Mouse (Mus musculus): ENCODE measurements around the gene Gm6871. TPM values are rescaled to one million over a fixed set of nuclear protein-coding genes. Genes with fewer than 3 reads are reported as not detected.

Gene Gm6871
- 0.29 TPM for polyA plus RNA-seq (2017; shearing (Covaris generic))

DNA sequence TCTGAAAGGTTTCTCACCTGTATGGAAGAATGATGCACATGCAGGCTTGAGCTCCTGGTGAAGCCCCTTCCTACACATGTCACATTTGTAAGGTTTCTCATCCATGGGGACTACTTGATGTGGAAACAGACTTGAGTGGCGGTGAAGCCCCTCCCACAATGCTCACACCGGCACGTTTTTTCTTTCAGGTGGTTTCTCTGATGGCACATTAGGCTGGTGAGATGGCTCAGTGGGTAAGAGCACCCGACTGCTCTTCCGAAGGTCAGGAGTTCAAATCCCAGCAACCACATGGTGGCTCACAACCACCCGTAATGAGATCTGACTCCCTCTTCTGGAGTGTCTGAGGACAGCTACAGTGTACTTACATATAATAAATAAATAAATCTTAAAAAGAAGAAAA, at the start of gene Gm6871:
Gm6871 (minus strand) TSS at position 101 of the 400 bp plus-strand sequence.

GRCm38 (mm10) chr7:41599034-41599813, 25.8 kb upstream of the Gm6871 start, which contains the start of gene 2610021A01Rik:
Gene 2610021A01Rik (plus strand): TSS chr7:41599230.

DNA sequence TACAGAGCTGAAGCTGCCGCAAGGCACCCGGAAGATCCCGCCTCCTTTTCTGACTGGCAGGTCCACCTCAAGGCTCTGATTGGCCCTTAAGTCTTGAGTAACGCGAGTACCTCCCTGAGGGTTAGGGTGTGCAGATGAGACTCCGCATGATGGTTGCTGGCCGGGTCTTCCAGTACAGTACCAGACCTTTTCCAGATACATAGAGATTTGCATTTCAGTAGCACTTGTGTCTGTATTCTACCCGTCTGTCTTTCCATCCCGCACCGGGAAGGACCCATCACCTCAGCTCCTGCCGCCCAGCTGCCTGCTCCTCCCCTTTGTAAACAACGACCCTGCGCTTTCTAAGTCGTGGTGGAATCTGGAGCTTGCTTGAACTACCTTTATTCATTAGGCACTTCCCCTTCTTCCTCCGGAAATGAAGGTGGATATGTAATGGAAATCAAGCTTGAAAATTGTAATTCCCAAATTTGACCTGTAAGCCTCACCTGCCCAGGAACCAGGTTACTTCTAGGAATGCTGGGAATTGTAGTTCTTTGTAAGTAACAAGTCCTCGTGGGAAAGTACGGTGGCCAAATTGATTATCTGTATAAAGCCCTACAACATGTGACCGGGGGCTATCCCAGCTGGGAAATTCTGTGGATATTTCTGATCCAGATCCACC, 73.9 kb downstream of the Gm6871 start, which contains the start of the genes Gm20449 and AW146154:
Gm20449 (minus strand) TSS at position 29 of the 661 bp plus-strand sequence.
AW146154 (minus strand) TSS at position 502 of the 661 bp plus-strand sequence.

Other genes starting within 250 kb of the Gm6871 start
- 45.4 TPM for gene AI987944, start 180.3 kb downstream of the Gm6871 start, polyA plus RNA-seq (2017; shearing (Covaris generic))
- not detected for gene Vmn2r57, start 125.0 kb downstream of the Gm6871 start, polyA plus RNA-seq (2017; shearing (Covaris generic))
- gene Gm20449, start 74.2 kb downstream of the Gm6871 start, polyA plus RNA-seq (2017; shearing (Covaris generic)) = 0.18 TPM
- gene AW146154, start 73.8 kb downstream of the Gm6871 start, polyA plus RNA-seq (2017; shearing (Covaris generic)) = 15.2 TPM
- gene 2610021A01Rik, start 25.6 kb upstream of the Gm6871 start, polyA plus RNA-seq (2017; shearing (Covaris generic)) = 29.3 TPM
- gene Zfp788, start 59.5 kb upstream of the Gm6871 start, polyA plus RNA-seq (2017; shearing (Covaris generic)) = 9.2 TPM

All from activated CD4-positive, CD25-positive, alpha-beta regulatory T cell, adult 9 weeks (primary cell).